Mouse (Mus musculus): ENCODE measurements at regions not wholly inside any gene's neighbourhood (a gene's known extent, or its start where the extent isn't known, plus 50 kb on each side); places are given as distances from the start of the nearest gene placed in this dataset.

DNA sequence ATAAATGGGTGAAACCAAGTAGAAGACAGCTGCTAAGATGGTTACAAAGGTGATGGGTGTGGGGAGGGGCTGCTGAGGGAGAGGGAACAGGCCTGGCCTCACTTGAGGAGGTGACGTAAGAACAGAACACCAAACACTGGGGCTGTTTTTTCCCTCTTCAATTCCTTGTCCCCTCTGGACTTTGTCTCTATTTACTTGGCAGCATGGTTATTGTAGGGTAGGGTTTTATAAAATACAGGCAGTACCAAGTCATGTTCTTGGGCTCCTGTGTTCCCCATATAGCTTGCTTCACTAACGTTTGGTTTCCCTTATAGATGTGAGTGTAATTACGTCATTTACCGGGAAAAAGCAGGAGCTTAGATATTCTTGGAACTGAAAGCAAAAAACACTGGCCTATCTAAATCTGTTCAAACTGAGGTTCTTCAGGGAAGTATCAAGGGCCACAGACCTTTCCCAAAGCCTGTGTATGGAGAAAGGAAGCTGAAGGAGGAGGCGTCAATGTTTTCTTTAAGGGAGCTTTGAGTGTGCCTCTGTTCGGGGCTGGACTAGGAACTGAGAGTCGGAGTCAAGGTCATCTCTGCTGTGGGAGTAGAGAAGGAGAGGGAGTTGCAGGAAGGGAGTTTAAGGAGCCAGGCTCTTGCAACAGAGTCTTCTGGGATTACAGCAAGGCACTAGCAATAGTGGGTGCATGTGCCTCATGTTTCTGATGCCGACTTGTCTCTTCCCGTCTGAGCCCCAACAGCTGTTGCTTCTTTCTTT, 85.1 kb upstream of the Atp1b1 start:
- Histone ChIP-seq H3K27ac (ENCODE audit: control insufficient read depth, low read depth, low read length) (no peak overlapping the region), H3K4me3 (ENCODE audit: control insufficient read depth in 1 of 2, insufficient read depth in 1 of 2, low read depth in 2 of 2, low read length in 2 of 2) (no peak overlapping the region), H3K9ac (ENCODE audit: control insufficient read depth, low read depth, low read length, poor library complexity, severe bottlenecking) (no peak overlapping the region), H3K4me1 (ENCODE audit: control insufficient read depth in 1 of 2, insufficient read depth in 2 of 2, low read length in 2 of 2) (no peaks in the 10 kb centered on the region), H3K79me2 (ENCODE audit: control insufficient read depth, insufficient read depth, low read length, poor library complexity) (no peaks in the 10 kb centered on the region), H3K27me3 (ENCODE audit: control insufficient read depth in 1 of 2, insufficient read depth in 2 of 2, low read length in 2 of 2) (no peaks in the 10 kb centered on the region), H3K9me3 (replicated peaks; ENCODE audit: insufficient read depth, low read length) (no peaks in the 10 kb centered on the region), H3K36me3 (ENCODE audit: control insufficient read depth in 1 of 2, insufficient read depth in 2 of 2, low read length in 2 of 2) (no peaks in the 10 kb centered on the region)
- no peak for DNase-seq (ENCODE audit: low read depth, low spot score)
- TF ChIP-seq UBTF (IDR thresholded peaks at IDR 0.05; ENCODE audit: borderline replicate concordance, insufficient read depth, low read depth, low read length) (no peak), RCOR1 (IDR thresholded peaks at IDR 0.05; ENCODE audit: low read depth, low read length) (no peak), MXI1 (IDR thresholded peaks at IDR 0.05; ENCODE audit: low read depth, low read length) (no peak), MAZ (IDR thresholded peaks at IDR 0.05; ENCODE audit: low read depth, low read length) (no peak), NRF1 (IDR thresholded peaks at IDR 0.05; ENCODE audit: insufficient read depth, low read depth, low read length, poor library complexity, severe bottlenecking) (no peak), MAFK (IDR thresholded peaks at IDR 0.05; ENCODE audit: borderline replicate concordance, low read depth, low read length) (no peak), TAL1 (IDR thresholded peaks at IDR 0.05; ENCODE audit: low read length) (no peak), SMC3 (IDR thresholded peaks at IDR 0.05; ENCODE audit: low read depth, low read length) (no peak), CHD1 (IDR thresholded peaks at IDR 0.05; ENCODE audit: low read depth, low read length) (no peak), MYC (IDR thresholded peaks at IDR 0.05; ENCODE audit: low read depth, low read length) (no peak), EP300 (IDR thresholded peaks at IDR 0.05; ENCODE audit: low read depth in 1 of 2, low read length in 2 of 2) (no peak)

DNA sequence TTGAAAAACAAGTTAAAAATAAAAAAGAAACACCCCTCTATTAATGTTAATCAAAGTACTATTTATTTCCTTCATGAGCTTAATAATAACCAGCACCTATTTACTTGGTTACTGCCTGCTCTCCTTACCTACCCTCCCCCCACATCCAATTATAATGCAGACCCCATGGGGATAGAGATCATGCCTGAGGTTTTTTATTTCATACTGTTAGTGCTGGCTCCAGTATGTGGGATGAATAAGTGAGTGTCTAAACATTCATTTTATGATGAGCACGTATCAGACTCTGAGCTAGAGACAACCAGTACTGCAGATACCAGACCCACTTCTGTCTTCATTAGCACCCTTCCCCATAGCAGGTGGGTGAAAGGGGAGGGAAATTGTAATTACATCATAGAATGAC, 83.6 kb upstream of the Atp1b1 start:
- Histone ChIP-seq H3K36me3 (ENCODE audit: control insufficient read depth in 1 of 2, insufficient read depth in 2 of 2, low read length in 2 of 2) (no peaks in the 10 kb centered on the region), H3K27me3 (ENCODE audit: control insufficient read depth in 1 of 2, insufficient read depth in 2 of 2, low read length in 2 of 2) (no peaks in the 10 kb centered on the region), H3K27ac (ENCODE audit: control insufficient read depth, low read depth, low read length) (no peak overlapping the region), H3K4me3 (ENCODE audit: control insufficient read depth in 1 of 2, insufficient read depth in 1 of 2, low read depth in 2 of 2, low read length in 2 of 2) (no peak overlapping the region), H3K79me2 (ENCODE audit: control insufficient read depth, insufficient read depth, low read length, poor library complexity) (no peaks in the 10 kb centered on the region), H3K4me1 (ENCODE audit: control insufficient read depth in 1 of 2, insufficient read depth in 2 of 2, low read length in 2 of 2) (no peaks in the 10 kb centered on the region), H3K9ac (ENCODE audit: control insufficient read depth, low read depth, low read length, poor library complexity, severe bottlenecking) (no peak overlapping the region), H3K9me3 (replicated peaks; ENCODE audit: insufficient read depth, low read length) (no peaks in the 10 kb centered on the region)
- no peak for TF ChIP-seq MXI1 (IDR thresholded peaks at IDR 0.05; ENCODE audit: low read depth, low read length)
- no peak for TF ChIP-seq RAD21 (IDR thresholded peaks at IDR 0.05; ENCODE audit: low read depth, low read length)
- TF ChIP-seq SIN3A (IDR thresholded peaks at IDR 0.05; ENCODE audit: low read length) = no peak
- TF ChIP-seq HCFC1 (IDR thresholded peaks at IDR 0.05; ENCODE audit: low read depth, low read length) = no peak
- TF ChIP-seq NRF1 (IDR thresholded peaks at IDR 0.05; ENCODE audit: insufficient read depth, low read depth, low read length, poor library complexity, severe bottlenecking) = no peak
- no peak for TF ChIP-seq MYB (IDR thresholded peaks at IDR 0.05; ENCODE audit: low read depth, low read length)
- TF ChIP-seq ELF1 (IDR thresholded peaks at IDR 0.05; ENCODE audit: low read depth, low read length) = no peak
- no peak for TF ChIP-seq CHD1 (IDR thresholded peaks at IDR 0.05; ENCODE audit: low read depth, low read length)
- TF ChIP-seq POLR2AphosphoS2 (IDR thresholded peaks at IDR 0.05; ENCODE audit: low read length) = no peak
- no peak for TF ChIP-seq GABPA (IDR thresholded peaks at IDR 0.05; ENCODE audit: low read depth, low read length)
- TF ChIP-seq MEF2A (IDR thresholded peaks at IDR 0.05; ENCODE audit: extremely low read depth, insufficient replicate concordance, low read depth, low read length, poor library complexity, severe bottlenecking) = no peak
- no peak for TF ChIP-seq ZKSCAN1 (IDR thresholded peaks at IDR 0.05; ENCODE audit: low read depth, low read length)
- no peak for TF ChIP-seq USF2 (IDR thresholded peaks at IDR 0.05; ENCODE audit: borderline replicate concordance in 1 of 2, insufficient read depth in 1 of 2, low read depth in 1 of 2, low read length in 2 of 2)
- no peak for TF ChIP-seq NELFE (IDR thresholded peaks at IDR 0.05; ENCODE audit: low read depth, low read length)
- no peak for TF ChIP-seq EP300 (IDR thresholded peaks at IDR 0.05; ENCODE audit: low read depth in 1 of 2, low read length in 2 of 2)
- TF ChIP-seq ZC3H11A (IDR thresholded peaks at IDR 0.05; ENCODE audit: low read depth, low read length) = no peak
- TF ChIP-seq MAX (IDR thresholded peaks at IDR 0.05; ENCODE audit: low read length) = no peak
- DNase-seq (ENCODE audit: low read depth, low spot score) = no peak

All from MEL (cell line).